Mouse (Mus musculus): ENCODE results near the gene Fam178b.

The Fam178b gene

DNA sequence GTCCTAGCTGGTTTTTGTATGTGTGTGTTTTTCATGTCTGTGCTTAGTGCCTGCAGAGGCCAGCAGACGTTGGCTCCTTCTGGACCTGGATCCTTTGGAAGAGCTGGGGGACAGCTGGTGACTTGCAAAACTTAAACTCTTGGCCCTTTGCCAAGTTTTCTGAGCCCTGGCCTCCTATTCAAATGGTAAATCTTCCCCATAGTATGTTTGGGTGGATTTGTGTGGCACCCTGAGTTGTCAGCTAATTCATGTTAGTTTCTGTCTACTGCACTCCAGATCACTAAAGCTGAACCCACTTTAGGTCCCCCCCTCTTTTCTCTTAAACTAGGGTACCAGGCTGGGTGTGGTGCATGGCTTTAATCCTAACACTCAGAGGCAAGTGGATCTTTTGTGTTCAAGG is 154.6 kb downstream of the Fam178b start:
- in situ Hi-C loops (cut with MseI, MboI) = no loop called here

DNA sequence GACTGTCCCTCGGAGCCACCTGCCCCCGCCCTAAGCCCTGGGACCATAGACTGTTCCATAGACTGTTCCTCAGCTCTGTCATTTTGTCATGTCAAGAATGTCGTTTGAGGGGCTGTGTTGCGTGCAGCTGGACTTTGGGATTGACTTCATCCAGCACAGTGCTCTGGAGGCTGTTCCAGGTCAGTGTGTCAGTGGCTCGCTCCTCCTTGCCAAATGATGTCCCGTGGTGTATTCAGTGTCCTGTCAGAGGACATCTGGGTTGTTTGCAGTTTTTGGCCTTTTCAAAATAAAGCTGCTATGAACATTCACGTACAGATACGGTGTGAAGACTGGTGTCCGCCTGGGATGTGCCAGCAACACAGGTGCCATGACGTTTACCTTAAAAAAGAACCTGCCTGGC is 156.1 kb downstream of the Fam178b start:
- in situ Hi-C loops (cut with MseI, MboI) = no loop called here

DNA sequence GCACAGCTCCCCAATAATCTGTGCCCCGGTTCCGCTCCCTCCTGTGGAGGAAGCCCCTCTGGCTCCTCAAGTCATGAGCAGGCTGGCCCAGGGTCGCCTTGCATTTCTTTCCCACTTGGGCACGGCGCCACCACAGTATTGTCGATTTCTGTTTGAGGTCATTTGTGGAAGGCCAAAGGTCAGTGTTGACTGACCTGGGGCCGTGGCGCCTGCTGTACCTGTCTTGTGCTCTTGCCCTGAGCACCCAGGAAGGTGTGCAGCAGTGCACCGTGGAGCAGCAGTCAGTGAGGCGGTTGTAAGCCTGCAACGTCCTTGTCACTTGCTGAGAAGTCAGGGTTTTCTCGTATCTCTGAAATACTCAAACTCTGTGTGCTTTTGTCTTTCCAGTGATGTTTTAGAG is 157.2 kb downstream of the Fam178b start:
- in situ Hi-C loops (cut with MseI, MboI) = no loop called here

DNA sequence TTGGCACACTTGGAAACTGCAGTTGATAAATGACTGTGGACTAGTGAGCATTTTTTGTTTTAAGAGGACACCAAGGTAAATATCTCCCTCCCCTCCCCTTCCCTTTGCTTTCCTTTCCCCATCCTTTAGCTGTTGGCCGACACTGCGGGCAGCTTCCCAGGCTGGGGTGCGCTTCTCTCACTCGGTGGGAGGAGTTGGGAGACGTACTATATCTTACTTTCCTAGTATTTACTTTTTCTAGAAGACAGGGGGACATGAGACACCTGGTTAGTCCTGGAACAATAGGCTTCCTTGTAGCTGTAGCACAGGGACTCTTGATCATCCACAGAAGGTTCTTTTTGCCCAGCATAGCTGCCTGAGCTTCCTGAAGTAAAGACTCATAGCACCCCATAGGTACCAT is 158.9 kb downstream of the Fam178b start:
- in situ Hi-C loops (cut with MseI, MboI) = no loop called here

DNA sequence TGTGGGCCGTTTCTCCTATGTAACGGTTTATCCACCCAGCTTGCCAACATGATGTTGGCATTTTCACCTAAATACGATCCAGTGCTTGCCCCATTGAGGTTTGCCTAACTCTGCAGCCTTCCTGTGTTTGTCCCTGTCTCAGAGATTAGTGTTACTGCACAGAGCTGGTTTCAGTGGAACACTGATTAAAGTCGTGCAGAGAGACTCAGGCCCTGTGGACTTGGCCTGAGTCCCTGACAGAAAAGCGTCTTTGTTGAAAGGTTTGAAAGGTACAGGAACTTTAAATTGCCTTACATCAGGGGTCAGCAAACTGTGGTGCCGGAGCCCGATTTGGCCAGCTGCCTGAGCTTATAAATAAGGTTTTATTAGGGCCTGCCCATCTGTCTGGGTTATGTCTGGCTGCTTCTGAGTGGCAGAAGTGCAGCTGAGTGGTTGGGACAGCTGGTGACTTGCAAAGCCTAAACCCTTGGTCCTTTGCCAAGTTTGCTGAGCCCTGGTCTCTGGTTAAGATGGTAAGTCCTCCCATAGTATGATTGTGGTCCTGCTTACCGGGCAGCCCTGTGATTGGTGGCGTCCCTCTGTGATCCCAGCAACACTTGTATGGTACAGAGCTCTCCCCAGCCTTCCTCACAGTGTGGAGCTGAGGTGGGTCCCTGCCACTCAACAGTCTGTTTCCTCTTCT is 159.5 kb downstream of the Fam178b start:
- in situ Hi-C loops (cut with MseI, MboI) = no loop called here

DNA sequence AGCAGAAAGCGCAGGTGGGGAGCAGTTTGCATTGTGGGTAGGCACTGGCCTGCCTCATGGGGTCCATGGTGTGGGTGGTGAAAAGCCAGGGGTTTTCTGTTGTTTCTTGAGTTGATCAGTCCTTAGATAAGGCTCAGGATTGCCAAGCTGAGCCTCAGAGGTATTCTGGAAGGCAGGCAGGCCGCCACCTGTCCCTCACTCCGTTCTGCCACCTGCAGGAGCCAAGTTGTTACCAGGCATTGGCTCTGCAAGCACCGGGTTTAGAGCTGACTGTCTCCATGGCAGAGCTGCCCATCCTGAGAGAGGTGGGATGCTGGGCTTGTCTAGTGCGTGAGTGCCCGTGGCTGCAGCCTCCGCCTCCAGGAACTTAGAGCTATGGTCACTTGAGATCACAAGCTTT is 160.8 kb downstream of the Fam178b start:
- in situ Hi-C loops (cut with MseI, MboI) = no loop called here

DNA sequence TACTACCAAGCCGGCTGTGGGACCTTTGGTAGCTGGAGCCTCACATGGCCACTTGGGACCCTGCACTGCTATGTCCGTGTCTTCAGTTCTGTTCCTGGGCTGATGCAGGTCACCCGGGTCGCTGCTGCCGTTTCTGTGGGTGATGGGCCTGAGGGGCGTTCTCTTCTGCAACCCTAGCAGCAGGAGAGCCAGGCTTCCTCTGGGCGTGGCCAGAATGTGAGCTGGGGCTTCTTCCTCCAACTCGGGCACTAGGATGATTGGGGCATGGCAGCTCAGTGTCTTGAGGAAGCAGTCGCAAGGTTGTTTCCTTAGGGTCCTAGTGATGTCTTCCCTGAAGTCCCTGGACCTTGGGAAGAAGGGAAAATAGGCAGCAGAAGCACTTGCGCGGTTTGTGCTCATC is 163.4 kb downstream of the Fam178b start:
- in situ Hi-C loops (cut with MseI, MboI) = no loop called here

DNA sequence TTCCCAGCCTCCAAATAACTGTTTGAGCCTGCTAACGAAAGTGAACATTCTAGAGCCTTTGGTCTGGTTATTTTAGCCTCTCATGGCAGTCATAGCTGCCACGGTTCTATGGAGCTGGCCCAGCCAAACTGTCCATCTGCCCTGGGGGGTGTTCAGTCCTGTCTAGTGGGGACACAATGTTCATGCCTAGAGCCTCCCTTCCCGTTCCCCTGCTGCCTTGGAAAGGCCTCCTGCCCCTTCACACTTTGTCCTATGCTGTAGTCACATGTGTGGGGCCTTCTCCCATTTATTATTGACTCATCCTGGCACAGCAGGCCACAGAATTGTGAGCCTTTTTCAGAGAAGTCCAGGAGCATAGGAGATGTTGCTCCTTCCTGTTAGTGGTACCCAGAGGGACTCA is 164.7 kb downstream of the Fam178b start:
- in situ Hi-C loops (cut with MseI, MboI) = no loop called here

DNA sequence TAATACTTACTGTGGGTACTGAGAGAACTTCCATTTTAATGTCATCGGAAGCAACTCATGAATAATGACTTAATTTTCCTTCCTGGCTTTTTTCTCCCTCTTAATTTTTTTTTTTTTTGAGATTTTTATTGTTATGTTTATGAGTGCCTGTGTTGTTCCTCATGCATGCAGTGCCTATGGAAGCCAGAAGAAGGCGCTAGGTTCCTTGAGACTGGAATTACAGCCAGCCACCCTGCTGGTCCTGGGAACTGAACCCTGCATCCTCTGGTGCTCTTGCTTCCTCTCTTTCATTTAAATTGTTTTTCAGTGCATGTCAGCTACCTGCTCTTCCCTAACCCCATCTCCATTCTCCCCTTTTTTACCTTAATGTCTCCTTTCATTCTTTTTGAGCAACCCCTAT is 169.3 kb downstream of the Fam178b start:
- in situ Hi-C loops (cut with MseI, MboI) = no loop called here

DNA sequence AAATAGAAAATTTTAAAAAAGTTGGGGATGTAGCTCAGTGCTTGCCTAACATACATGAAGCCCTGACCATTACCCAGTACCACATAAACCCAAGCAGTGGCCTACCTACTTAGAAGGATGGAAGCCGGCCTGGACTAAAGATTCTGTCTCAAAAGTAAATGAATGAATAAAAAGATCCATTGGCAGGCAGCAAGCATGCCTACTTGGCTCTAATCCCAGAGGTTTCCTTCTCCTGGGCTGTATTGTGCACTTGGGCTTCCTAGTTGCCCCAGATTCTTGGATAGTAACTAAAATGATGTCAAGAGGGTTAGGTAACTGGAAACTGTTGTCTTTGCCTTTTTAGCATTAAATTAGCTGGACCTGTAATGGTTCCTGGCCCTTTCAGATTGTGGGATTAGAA is 169.7 kb downstream of the Fam178b start:
- in situ Hi-C loops (cut with MseI, MboI) = no loop called here

DNA sequence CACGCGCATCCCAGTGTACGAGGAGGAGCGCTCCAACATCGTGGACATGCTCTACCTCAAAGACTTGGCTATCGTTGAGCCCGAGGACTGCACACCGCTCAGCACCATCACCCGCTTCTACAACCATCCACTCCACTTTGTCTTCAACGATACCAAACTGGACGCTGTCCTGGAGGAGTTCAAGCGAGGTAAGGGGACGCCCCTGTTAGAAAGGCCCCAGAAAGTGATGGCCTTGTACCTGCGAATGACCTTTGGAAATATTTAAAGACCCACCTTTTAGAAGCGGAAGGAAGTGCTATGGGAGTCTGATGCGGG is 170.1 kb downstream of the Fam178b start:
- in situ Hi-C loops (cut with MseI, MboI) = no loop called here
